Mouse (Mus musculus): ENCODE measurements around the gene Slc20a1. TPM values are rescaled to one million over a fixed set of nuclear protein-coding genes. Genes with fewer than 3 reads are reported as not detected.

The Slc20a1 gene
- polyA plus RNA-seq, 1 experiment from 2014 or later: 46.9 TPM

- H3K36me3 ChIP-seq (ENCODE audit: control insufficient read depth, insufficient read depth, low read length): no peaks in the 10 kb centered on the region
- H3K4me1 ChIP-seq (ENCODE audit: control insufficient read depth, insufficient read depth, low read length): peaks cover 14% of the 10 kb centered on the region; the same call in 1 of the 2 replicates
- peak overlapping the region; percentile 88 for H3K27ac ChIP-seq (ENCODE audit: low read depth, low read length)
- ATAC-seq (replicated peaks; ENCODE audit: insufficient number of reproducible peaks, low FRiP score, low TSS enrichment): peak; percentile 82
- no peaks in the 10 kb centered on the region for H3K27me3 ChIP-seq (ENCODE audit: control insufficient read depth, insufficient read depth, low read length)
- no peak overlapping the region for H3K4me3 ChIP-seq (ENCODE audit: low read depth, low read length)
- H3K4me2 ChIP-seq: no peak overlapping the region
- WGBS (ENCODE audit: insufficient replicate concordance): 49% methylated on average over 5 of the region's 7 CpGs
- H3K9ac ChIP-seq (ENCODE audit: low read depth, low read length): no peak overlapping the region
- no peaks in the 10 kb centered on the region for H3K9me3 ChIP-seq (replicated peaks; ENCODE audit: control insufficient read depth, low read length)
Measured at GRCm38 (mm10) chr2:129227709-129228108, 29.1 kb downstream of the Slc20a1 start.

DNA sequence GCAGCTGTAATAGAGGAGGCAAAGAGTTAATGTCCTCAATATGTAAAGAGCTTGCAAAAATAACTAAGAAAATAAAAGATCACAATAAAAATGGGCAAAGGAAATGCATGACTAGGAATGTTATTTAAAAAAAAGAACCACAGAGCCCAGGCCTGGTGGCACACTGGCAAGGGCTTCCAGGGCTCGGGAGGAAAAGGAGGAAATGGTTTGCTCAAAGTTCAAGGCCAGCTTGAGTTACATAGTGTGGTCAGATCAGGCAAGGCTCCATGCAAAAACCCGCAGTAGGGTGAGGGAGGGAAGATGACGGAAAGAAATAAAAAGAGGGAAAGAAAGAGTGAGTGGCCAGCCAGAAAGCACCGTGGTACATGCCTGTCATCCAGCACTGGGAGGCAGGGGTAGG is 30.0 kb downstream of the Slc20a1 start:
- ATAC-seq (replicated peaks; ENCODE audit: insufficient number of reproducible peaks, low FRiP score, low TSS enrichment): no peak
- no peak overlapping the region for H3K4me2 ChIP-seq
- H3K27ac ChIP-seq (ENCODE audit: low read depth, low read length): 0 out of 2 replicates have a peak overlapping the region, but pooled peaks have one; percentile 41
- H3K36me3 ChIP-seq (ENCODE audit: control insufficient read depth, insufficient read depth, low read length): no peaks in the 10 kb centered on the region
- H3K4me3 ChIP-seq (ENCODE audit: low read depth, low read length): no peak overlapping the region
- no peaks in the 10 kb centered on the region for H3K9me3 ChIP-seq (replicated peaks; ENCODE audit: control insufficient read depth, low read length)
- no peaks in the 10 kb centered on the region for H3K27me3 ChIP-seq (ENCODE audit: control insufficient read depth, insufficient read depth, low read length)
- peaks cover 14% of the 10 kb centered on the region; the same call in 1 of the 2 replicates for H3K4me1 ChIP-seq (ENCODE audit: control insufficient read depth, insufficient read depth, low read length)
- 91% methylated on average over 4 of the region's 4 CpGs for WGBS (ENCODE audit: insufficient replicate concordance)
- no peak overlapping the region for H3K9ac ChIP-seq (ENCODE audit: low read depth, low read length)

- Histone ChIP-seq H3K27me3 (ENCODE audit: control insufficient read depth, insufficient read depth, low read length) (no peaks in the 10 kb centered on the region), H3K9ac (ENCODE audit: low read depth, low read length) (no peak overlapping the region), H3K27ac (ENCODE audit: low read depth, low read length) (no peak overlapping the region), H3K4me2 (no peak overlapping the region), H3K9me3 (replicated peaks; ENCODE audit: control insufficient read depth, low read length) (no peaks in the 10 kb centered on the region), H3K4me1 (ENCODE audit: control insufficient read depth, insufficient read depth, low read length) (peaks cover 20% of the 10 kb centered on the region), H3K36me3 (ENCODE audit: control insufficient read depth, insufficient read depth, low read length) (no peaks in the 10 kb centered on the region), H3K4me3 (ENCODE audit: low read depth, low read length) (no peak overlapping the region)
- no peak for ATAC-seq (replicated peaks; ENCODE audit: insufficient number of reproducible peaks, low FRiP score, low TSS enrichment)
- 94% methylated on average over 7 of the region's 7 CpGs for WGBS (ENCODE audit: insufficient replicate concordance)
Measured at GRCm38 (mm10) chr2:129229316-129229715, 30.8 kb downstream of the Slc20a1 start.

- no peak for ATAC-seq (replicated peaks; ENCODE audit: insufficient number of reproducible peaks, low FRiP score, low TSS enrichment)
- H3K4me3 ChIP-seq (ENCODE audit: low read depth, low read length): no peak overlapping the region
- peaks cover 16% of the 10 kb centered on the region for H3K4me1 ChIP-seq (ENCODE audit: control insufficient read depth, insufficient read depth, low read length)
- no peak overlapping the region for H3K4me2 ChIP-seq
- H3K27ac ChIP-seq (ENCODE audit: low read depth, low read length): no peak overlapping the region
- no peaks in the 10 kb centered on the region for H3K27me3 ChIP-seq (ENCODE audit: control insufficient read depth, insufficient read depth, low read length)
- 43% methylated on average over 4 of the region's 4 CpGs for WGBS (ENCODE audit: insufficient replicate concordance)
- no peak overlapping the region for H3K9ac ChIP-seq (ENCODE audit: low read depth, low read length)
- H3K9me3 ChIP-seq (replicated peaks; ENCODE audit: control insufficient read depth, low read length): no peaks in the 10 kb centered on the region
- H3K36me3 ChIP-seq (ENCODE audit: control insufficient read depth, insufficient read depth, low read length): no peaks in the 10 kb centered on the region
Measured at GRCm38 (mm10) chr2:129232023-129232422, 33.5 kb downstream of the Slc20a1 start.

DNA sequence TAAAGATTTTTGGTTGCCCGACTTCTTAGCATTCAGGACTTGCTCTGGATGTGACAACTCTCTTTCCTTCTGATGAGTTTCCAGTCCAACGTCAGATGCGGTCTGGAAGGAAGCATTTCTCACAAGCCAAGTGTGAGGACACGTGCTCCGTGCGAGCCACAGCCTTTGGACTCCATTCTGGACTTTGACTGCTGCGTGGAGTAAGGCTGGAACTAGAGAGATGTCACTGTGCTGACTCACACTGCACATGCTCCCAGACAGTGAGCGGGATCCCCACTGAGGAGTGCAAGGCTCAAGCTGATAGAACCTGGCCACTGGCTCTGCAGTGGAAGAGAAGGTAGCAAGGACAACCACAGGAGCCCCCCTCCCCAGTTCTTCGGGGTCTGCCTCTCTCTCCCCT is 33.9 kb downstream of the Slc20a1 start:
- Histone ChIP-seq H3K36me3 (ENCODE audit: control insufficient read depth, insufficient read depth, low read length) (no peaks in the 10 kb centered on the region), H3K27me3 (ENCODE audit: control insufficient read depth, insufficient read depth, low read length) (no peaks in the 10 kb centered on the region), H3K4me1 (ENCODE audit: control insufficient read depth, insufficient read depth, low read length) (peaks cover 16% of the 10 kb centered on the region), H3K9me3 (replicated peaks; ENCODE audit: control insufficient read depth, low read length) (no peaks in the 10 kb centered on the region), H3K27ac (ENCODE audit: low read depth, low read length) (peak overlapping the region; percentile 78), H3K4me2 (peak overlapping the region; percentile 46), H3K4me3 (ENCODE audit: low read depth, low read length) (no peak overlapping the region), H3K9ac (ENCODE audit: low read depth, low read length) (peak overlapping the region; percentile 16; the same call in 1 of the 2 replicates)
- WGBS (ENCODE audit: insufficient replicate concordance): 71% methylated on average over 9 of the region's 9 CpGs
- ATAC-seq (replicated peaks; ENCODE audit: insufficient number of reproducible peaks, low FRiP score, low TSS enrichment): peak; percentile 78; the same call in 1 of the 2 replicates

GRCm38 (mm10) chr2:129233218-129233617 is 34.7 kb downstream of the Slc20a1 start:
- H3K9ac ChIP-seq (ENCODE audit: low read depth, low read length): peak overlapping the region; percentile 66

GRCm38 (mm10) chr2:129233803-129234477 is 35.4 kb downstream of the Slc20a1 start:
- Histone ChIP-seq H3K36me3 (ENCODE audit: control insufficient read depth, insufficient read depth, low read length) (no peaks in the 10 kb centered on the region), H3K4me2 (peak overlapping the region; percentile 46), H3K4me3 (ENCODE audit: low read depth, low read length) (peak overlapping the region; percentile 17; the same call in 1 of the 2 replicates), H3K27ac (ENCODE audit: low read depth, low read length) (peak overlapping the region; percentile 78), H3K27me3 (ENCODE audit: control insufficient read depth, insufficient read depth, low read length) (0 out of 2 replicates have a peak, but pooled peaks cover under 1% of the 10 kb centered on the region), H3K9ac (ENCODE audit: low read depth, low read length) (peak overlapping the region; percentile 66), H3K4me1 (ENCODE audit: control insufficient read depth, insufficient read depth, low read length) (peaks cover 16% of the 10 kb centered on the region), H3K9me3 (replicated peaks; ENCODE audit: control insufficient read depth, low read length) (no peaks in the 10 kb centered on the region)
- ATAC-seq (replicated peaks; ENCODE audit: insufficient number of reproducible peaks, low FRiP score, low TSS enrichment): peak; percentile 76
- 15% methylated on average over 9 of the region's 9 CpGs for WGBS (ENCODE audit: insufficient replicate concordance)

More at GRCm38 (mm10) chr2:129233218-129233617, 34.7 kb downstream of the Slc20a1 start:
- H3K27ac ChIP-seq (ENCODE audit: low read depth, low read length): peak overlapping the region; percentile 78
- ATAC-seq (replicated peaks; ENCODE audit: insufficient number of reproducible peaks, low FRiP score, low TSS enrichment): no peak
- peak overlapping the region; percentile 46 for H3K4me2 ChIP-seq
- no peaks in the 10 kb centered on the region for H3K9me3 ChIP-seq (replicated peaks; ENCODE audit: control insufficient read depth, low read length)
- 67% methylated on average over 1 of the region's 1 CpGs for WGBS (ENCODE audit: insufficient replicate concordance)
- H3K4me1 ChIP-seq (ENCODE audit: control insufficient read depth, insufficient read depth, low read length): peaks cover 16% of the 10 kb centered on the region
- no peaks in the 10 kb centered on the region for H3K27me3 ChIP-seq (ENCODE audit: control insufficient read depth, insufficient read depth, low read length)
- H3K36me3 ChIP-seq (ENCODE audit: control insufficient read depth, insufficient read depth, low read length): no peaks in the 10 kb centered on the region
- peak overlapping the region; percentile 17; the same call in 1 of the 2 replicates for H3K4me3 ChIP-seq (ENCODE audit: low read depth, low read length)

- ATAC-seq (replicated peaks; ENCODE audit: insufficient number of reproducible peaks, low FRiP score, low TSS enrichment): no peak
- Histone ChIP-seq H3K4me3 (ENCODE audit: low read depth, low read length) (no peak overlapping the region), H3K4me1 (ENCODE audit: control insufficient read depth, insufficient read depth, low read length) (peaks cover 16% of the 10 kb centered on the region), H3K4me2 (peak overlapping the region; percentile 46; the same call in 1 of the 2 replicates), H3K27me3 (ENCODE audit: control insufficient read depth, insufficient read depth, low read length) (0 out of 2 replicates have a peak, but pooled peaks cover 2% of the 10 kb centered on the region), H3K27ac (ENCODE audit: low read depth, low read length) (peak overlapping the region; percentile 78; the same call in 1 of the 2 replicates), H3K9me3 (replicated peaks; ENCODE audit: control insufficient read depth, low read length) (no peaks in the 10 kb centered on the region), H3K36me3 (ENCODE audit: control insufficient read depth, insufficient read depth, low read length) (no peaks in the 10 kb centered on the region), H3K9ac (ENCODE audit: low read depth, low read length) (0 out of 2 replicates have a peak overlapping the region, but pooled peaks have one; percentile 66)
- 62% methylated on average over 2 of the region's 2 CpGs for WGBS (ENCODE audit: insufficient replicate concordance)
Measured at GRCm38 (mm10) chr2:129234731-129235130, 36.2 kb downstream of the Slc20a1 start.

All from heart, embryonic 11.5 days (tissue).